Mouse (Mus musculus) CH12.LX (cell line): ENCODE results near the gene Acvr1c. TPM values are rescaled to one million over a fixed set of nuclear protein-coding genes. Genes with fewer than 3 reads are reported as not detected.

Experiments
- DNase-seq: peaks from one replicate; pipeline ENCODE4 v3.0.0-alpha.2; 2013; ENCODE audit errors: extremely low read depth
- H3K27ac ChIP-seq: 2 replicates; pipeline ENCODE4 v1.5.1; 2012; ENCODE audit warnings: low read depth, mild to moderate bottlenecking, control low read depth, moderate library complexity; ENCODE audit not compliant: insufficient read depth
- H3K27me3 ChIP-seq: replicated peaks from 2 replicates; pipeline ENCODE3; 2012; ENCODE audit warnings: inconsistent platforms
- H3K36me3 ChIP-seq, 2 experiments: replicated peaks in 1 of 2; 2 replicates each; pipeline versions ENCODE3 to v1.6.1; 2012; ENCODE audit warnings: inconsistent platforms in 1 of 2, low read length in 1 of 2, mild to moderate bottlenecking in 1 of 2, mixed read lengths in 1 of 2, moderate library complexity in 1 of 2; ENCODE audit not compliant: control insufficient read depth in 1 of 2, insufficient read depth in 1 of 2
- H3K4me1 ChIP-seq, 2 experiments: 2 replicates each; pipeline ENCODE4 v1.6.1; 2012; ENCODE audit warnings: inconsistent platforms in 1 of 2, moderate library complexity in 1 of 2; ENCODE audit not compliant: insufficient read depth in 2 of 2, control insufficient read depth in 1 of 2
- H3K4me2 ChIP-seq: 2 replicates; pipeline ENCODE4 v1.6.1; 2012; ENCODE audit warnings: low read depth, mild to moderate bottlenecking, control low read depth; ENCODE audit not compliant: poor library complexity, insufficient read depth, severe bottlenecking
- H3K4me3 ChIP-seq, 3 experiments: fragments of 150-350 bp in 1 of 3; sonication (generic) in 1 of 3; replicated peaks in 1 of 3; 2 replicates each; pipeline versions ENCODE3 to v1.5.1; 2011 to 2012; ENCODE audit warnings: low read depth in 2 of 3, low read length in 2 of 3, mild to moderate bottlenecking in 2 of 3, moderate library complexity in 2 of 3, control low read depth in 1 of 3, improper control_type of control experiment in 1 of 3, inconsistent platforms in 1 of 3, mixed read lengths in 1 of 3; ENCODE audit not compliant: poor library complexity in 1 of 3
- H3K79me2 ChIP-seq: replicated peaks from 2 replicates; pipeline ENCODE4 v1.6.1; 2012; ENCODE audit warnings: mild to moderate bottlenecking, moderate library complexity; ENCODE audit not compliant: control insufficient read depth, poor library complexity, insufficient read depth, severe bottlenecking; ENCODE audit errors: extremely low read depth
- H3K9ac ChIP-seq: 2 replicates; pipeline ENCODE4 v1.6.1; 2012; ENCODE audit warnings: low read depth, mild to moderate bottlenecking, control low read depth, moderate library complexity; ENCODE audit not compliant: insufficient read depth
- H3K9me3 ChIP-seq: replicated peaks from 2 replicates; pipeline ENCODE3; 2012; ENCODE audit warnings: low read length, inconsistent platforms, mixed read lengths
- BHLHE40 ChIP-seq: IDR thresholded peaks from 2 replicates; pipeline ENCODE4 v1.6.1; 2011; ENCODE audit warnings: mild to moderate bottlenecking, low read depth, low read length, improper control_type of control experiment
- CTCF ChIP-seq, 2 experiments: IDR thresholded peaks in 1 of 2; conservative IDR thresholded peaks in 1 of 2; 2 replicates each; pipeline ENCODE4 v1.5.1; 2011 to 2012; ENCODE audit warnings: low read depth in 2 of 2, low read length in 2 of 2, improper control_type of control experiment in 1 of 2, inconsistent platforms in 1 of 2, mild to moderate bottlenecking in 1 of 2, moderate library complexity in 1 of 2
- E2F4 ChIP-seq: IDR thresholded peaks from 2 replicates; pipeline ENCODE4 v1.6.1; 2011; ENCODE audit warnings: low read depth, low read length, improper control_type of control experiment; ENCODE audit not compliant: insufficient replicate concordance
- ETS1 ChIP-seq: conservative IDR thresholded peaks from 2 replicates; pipeline ENCODE4 v1.6.1; 2012; ENCODE audit warnings: low read depth, mild to moderate bottlenecking, inconsistent platforms, low read length, improper control_type of control experiment, moderate library complexity
- GABPA ChIP-seq: IDR thresholded peaks from 2 replicates; pipeline ENCODE4 v1.6.1; 2012; ENCODE audit warnings: low read depth, low read length, improper control_type of control experiment, inconsistent platforms; ENCODE audit not compliant: insufficient replicate concordance
- IRF4 ChIP-seq: IDR thresholded peaks from 2 replicates; pipeline ENCODE4 v1.6.1; 2014; ENCODE audit warnings: low read depth, mild to moderate bottlenecking, inconsistent platforms, low read length, improper control_type of control experiment
- JUN ChIP-seq: IDR thresholded peaks from 2 replicates; pipeline ENCODE4 v1.6.1; 2011; ENCODE audit warnings: low read depth, mild to moderate bottlenecking, low read length, improper control_type of control experiment, moderate library complexity; ENCODE audit not compliant: insufficient read depth
- KAT2A ChIP-seq: IDR thresholded peaks from 2 replicates; pipeline ENCODE4 v1.6.1; 2012; ENCODE audit warnings: low read length, improper control_type of control experiment, inconsistent platforms; ENCODE audit not compliant: insufficient replicate concordance
- MEF2A ChIP-seq: IDR thresholded peaks from 2 replicates; pipeline ENCODE4 v1.6.1; 2014; ENCODE audit warnings: low read depth, mild to moderate bottlenecking, inconsistent platforms, low read length, improper control_type of control experiment, borderline replicate concordance
- MXI1 ChIP-seq: IDR thresholded peaks from 2 replicates; pipeline ENCODE4 v1.6.1; 2011; ENCODE audit warnings: mild to moderate bottlenecking, low read depth, low read length, improper control_type of control experiment
- MYC ChIP-seq: IDR thresholded peaks from 2 replicates; pipeline ENCODE4 v1.6.1; 2011; ENCODE audit warnings: low read depth, mild to moderate bottlenecking, improper control_type of control experiment, low read length
- NELFE ChIP-seq: IDR thresholded peaks from 2 replicates; pipeline ENCODE4 v1.6.1; 2011; ENCODE audit warnings: low read depth, low read length, improper control_type of control experiment
- PAX5 ChIP-seq: IDR thresholded peaks from 2 replicates; pipeline ENCODE4 v1.6.1; 2012; ENCODE audit warnings: low read length, inconsistent platforms, mixed read lengths
- POLR2AphosphoS2 ChIP-seq: IDR thresholded peaks from 2 replicates; pipeline ENCODE4 v1.6.1; 2011; ENCODE audit warnings: low read depth, low read length, improper control_type of control experiment
- SIN3A ChIP-seq: IDR thresholded peaks from 2 replicates; pipeline ENCODE4 v1.6.1; 2012; ENCODE audit warnings: low read length, improper control_type of control experiment, inconsistent platforms
- SMC3 ChIP-seq: IDR thresholded peaks from 2 replicates; pipeline ENCODE4 v1.6.1; 2011; ENCODE audit warnings: low read depth, low read length, improper control_type of control experiment
- UBTF ChIP-seq: IDR thresholded peaks from 2 replicates; pipeline ENCODE4 v1.6.1; 2012; ENCODE audit warnings: low read depth, mild to moderate bottlenecking, inconsistent platforms, low read length, improper control_type of control experiment, moderate library complexity
- USF1 ChIP-seq: IDR thresholded peaks from 2 replicates; pipeline ENCODE4 v1.6.1; 2014; ENCODE audit warnings: low read depth, mild to moderate bottlenecking, inconsistent platforms, low read length, improper control_type of control experiment
- ZC3H11A ChIP-seq: IDR thresholded peaks from 2 replicates; pipeline ENCODE4 v1.6.1; 2012; ENCODE audit warnings: low read depth, mild to moderate bottlenecking, inconsistent platforms, low read length, improper control_type of control experiment
- ZMIZ1 ChIP-seq: IDR thresholded peaks from 2 replicates; pipeline ENCODE4 v1.6.1; 2012; ENCODE audit warnings: low read depth, mild to moderate bottlenecking, inconsistent platforms, low read length, improper control_type of control experiment
- dilution Hi-C: fragments of 300-500 bp; cut with MboI; formaldehyde crosslinking; loops from 2 replicates; pipeline ENCODE4 v1.14.3; 2020; ENCODE audit warnings: low sequenced_read_pairs; ENCODE audit not compliant: extremely low pct_unique_long_range_greater_than_20kb, extremely low pct_ligation_motif_present
- in situ Hi-C: fragments of 300-500 bp; cut with MboI; formaldehyde crosslinking; loops from 3 replicates; pipeline ENCODE4 v1.14.3; 2019; ENCODE audit warnings: low sequenced_read_pairs, low pct_ligation_motif_present, low pct_unique_long_range_greater_than_20kb, mixed read lengths
- polyA plus RNA-seq: library from polyadenylated mRNA; unstranded; fragments of >175 nt; gene quantifications from 2 replicates; pipeline ENCODE4 v1.2.1, GENCODE M21; 2012; ENCODE audit warnings: low read depth; ENCODE audit not compliant: insufficient read length
- total RNA-seq, 2 experiments: library from RNA; depleted of rRNA; stranded (reverse); fragments of 300-350 nt in 1 of 2; fragments of >200 nt in 1 of 2; gene quantifications; 2 replicates each; pipeline ENCODE4 v1.2.3; 2012 to 2014

Gene Acvr1c
- total and polyA plus RNA-seq, 3 experiments: 0.03 to 0.21 TPM; not detected in 1

DNA sequence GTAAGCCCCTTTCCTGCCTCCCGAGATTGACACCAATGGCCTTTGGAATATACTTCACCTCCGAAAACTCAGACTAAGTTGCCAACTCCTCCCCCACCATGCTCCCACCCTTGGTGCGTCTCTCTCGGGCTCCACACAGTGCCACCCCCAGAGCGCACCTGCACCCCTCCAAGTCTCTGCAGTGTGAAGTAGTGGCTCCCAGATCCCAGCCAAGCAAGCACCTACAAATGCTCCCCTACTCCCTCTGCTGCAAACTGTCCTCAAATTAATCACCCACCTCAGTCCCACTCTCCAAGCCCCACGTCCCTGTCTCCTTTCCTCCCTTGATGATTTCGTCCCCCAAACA lies 654 bp downstream of the Acvr1c start:
- H3K4me2 ChIP-seq: no peak overlapping the region
- no peak overlapping the region for H3K4me3 ChIP-seq
- in situ Hi-C loops: no loop called here
- no peak for TF ChIP-seq UBTF
- TF ChIP-seq IRF4: no peak
- no peak for TF ChIP-seq KAT2A
- no peak for TF ChIP-seq CTCF (conservative IDR thresholded peaks at IDR 0.05 in 1 of 2, IDR thresholded peaks at IDR 0.05 in 1 of 2; ENCODE audit: low read depth in 2 of 2, low read length in 2 of 2)
- H3K27ac ChIP-seq: no peak overlapping the region
- no peaks in the 10 kb centered on the region for H3K9me3 ChIP-seq
- H3K27me3 ChIP-seq: no peaks in the 10 kb centered on the region
- H3K9ac ChIP-seq: no peak overlapping the region
- H3K79me2 ChIP-seq: no peaks in the 10 kb centered on the region
- no peaks in the 10 kb centered on the region for H3K4me1 ChIP-seq
- DNase-seq: no peak
- H3K36me3 ChIP-seq: no peaks in the 10 kb centered on the region
- dilution Hi-C loops: no loop called here

DNA sequence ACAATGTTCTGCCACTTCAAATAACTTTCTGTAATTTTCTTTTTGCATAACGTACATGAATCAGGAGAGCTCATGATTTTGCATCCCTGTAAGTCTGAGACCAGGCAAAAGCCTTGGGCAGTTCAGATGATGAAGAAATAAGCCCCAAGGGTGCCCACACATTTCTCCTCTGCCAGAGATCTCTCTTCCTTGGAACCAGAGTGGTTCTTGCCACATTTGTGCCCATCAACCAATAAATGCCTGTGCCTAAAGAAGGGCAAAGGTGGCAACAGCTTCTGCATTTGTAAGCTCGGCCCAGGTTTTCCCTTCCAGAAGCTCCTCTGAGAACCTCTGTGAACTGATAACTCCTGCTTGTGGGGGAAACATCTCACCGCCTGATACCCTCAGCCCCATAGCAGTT lies 3.3 kb downstream of the Acvr1c start:
- Histone ChIP-seq H3K4me1 (no peaks in the 10 kb centered on the region), H3K27me3 (no peaks in the 10 kb centered on the region)
- TF ChIP-seq ZMIZ1: no peak
- TF ChIP-seq MXI1: no peak
- TF ChIP-seq CTCF (conservative IDR thresholded peaks at IDR 0.05 in 1 of 2, IDR thresholded peaks at IDR 0.05 in 1 of 2; ENCODE audit: low read depth in 2 of 2, low read length in 2 of 2): no peak
- TF ChIP-seq MYC: no peak
- TF ChIP-seq NELFE: no peak
- no peak for TF ChIP-seq PAX5
- TF ChIP-seq MEF2A: no peak
- no peak for TF ChIP-seq E2F4
- no peak for TF ChIP-seq BHLHE40
- no peak for TF ChIP-seq ETS1
- no peak for TF ChIP-seq IRF4
- no peak for TF ChIP-seq POLR2AphosphoS2
- no peak for TF ChIP-seq USF1
- no peak for TF ChIP-seq GABPA
- TF ChIP-seq SIN3A: no peak
- no peak for TF ChIP-seq JUN
- no peak for TF ChIP-seq SMC3
- TF ChIP-seq ZC3H11A: no peak
- TF ChIP-seq, all 38 proteins: peak for 0
- H3K4me2 ChIP-seq: no peak overlapping the region
- no peaks in the 10 kb centered on the region for H3K36me3 ChIP-seq
- dilution Hi-C loops: no loop called here
- no peak for DNase-seq
- H3K4me3 ChIP-seq: no peak overlapping the region
- H3K9me3 ChIP-seq: no peaks in the 10 kb centered on the region
- no peak overlapping the region for H3K9ac ChIP-seq
- in situ Hi-C loops: no loop called here
- H3K79me2 ChIP-seq: no peaks in the 10 kb centered on the region
- no peak overlapping the region for H3K27ac ChIP-seq
